Comparison of ENCODE assay signal across 10 mouse cellular contexts in the genomic region with DNA sequence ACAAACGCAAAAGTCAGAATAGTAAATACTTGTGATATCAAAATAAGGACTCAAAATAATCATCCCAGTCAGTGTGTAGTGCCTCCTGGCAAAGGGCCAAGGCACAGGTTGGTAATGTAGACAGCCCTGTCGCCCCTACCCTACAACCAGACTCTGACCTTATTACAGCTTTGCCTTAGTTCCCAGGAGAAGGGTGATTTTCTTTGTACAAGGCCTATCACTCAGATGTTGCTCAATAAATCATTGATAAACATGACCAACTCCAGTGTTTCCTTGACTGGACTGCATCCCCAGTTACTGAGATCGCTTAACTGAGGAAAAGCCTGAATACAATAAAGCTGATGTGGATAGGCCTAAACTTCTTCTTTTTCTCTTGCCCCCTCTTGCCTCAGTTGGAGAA. TPM values are rescaled to one million over a fixed set of nuclear protein-coding genes. Genes with fewer than 3 reads are reported as not detected.
DNase-seq lines count a peak whose midpoint lies in the region; ATAC-seq and TF ChIP-seq lines count a peak whose summit lies in the region.
"Had no signal": no experiment of that assay in that cellular context is flagged by ENCODE, and none has a peak within 500 bp of the region (broad histone marks: within the 10 kb centered on the region; RNA-seq: fewer than 3 reads in every experiment).

No protein-coding gene starts in this region.

- ATAC-seq in heart, embryonic 13.5 days (ENCODE audit: extremely low read depth, insufficient number of reproducible peaks, low FRiP score, low TSS enrichment) = no peak
- no peak for ATAC-seq in lung, postnatal 0 days
- no peak for ATAC-seq in intestine, postnatal 0 days
- ATAC-seq in neural tube, embryonic 15.5 days (ENCODE audit: low FRiP score) = no peak
- ATAC-seq: activated CD4-positive, CD25-positive, alpha-beta regulatory T cell, adult 4 months had no signal

- peaks cover 66% of the 10 kb centered on the region for H3K4me1 ChIP-seq in heart, embryonic 13.5 days
- H3K4me1 ChIP-seq in lung, postnatal 0 days (ENCODE audit: insufficient read depth, low read depth, low read length) = peaks cover 14% of the 10 kb centered on the region; the same call in 1 of the 2 replicates
- H3K4me1 ChIP-seq in intestine, postnatal 0 days (replicated peaks; ENCODE audit: control insufficient read depth, insufficient read depth, low read length) = peaks cover 36% of the 10 kb centered on the region
- H3K4me1 ChIP-seq in neural tube, embryonic 15.5 days = peaks cover 61% of the 10 kb centered on the region

- peak overlapping the region; percentile 95 for H3K4me3 ChIP-seq in heart, embryonic 13.5 days
- H3K4me3 ChIP-seq in lung, postnatal 0 days (ENCODE audit: low read depth, low read length) = no peak overlapping the region
- no peak overlapping the region for H3K4me3 ChIP-seq in intestine, postnatal 0 days (ENCODE audit: low read depth, low read length)
- no peak overlapping the region for H3K4me3 ChIP-seq in neural tube, embryonic 15.5 days (replicated peaks)

- intact Hi-C loops in heart, postnatal 25 days (cut with DNase I) = no loop called here

- H3K36me3 ChIP-seq in heart, embryonic 13.5 days = no peaks in the 10 kb centered on the region
- H3K36me3 ChIP-seq in lung, postnatal 0 days (ENCODE audit: insufficient read depth, low read length) = no peaks in the 10 kb centered on the region
- H3K36me3 ChIP-seq in intestine, postnatal 0 days (ENCODE audit: control insufficient read depth, insufficient read depth) = no peaks in the 10 kb centered on the region
- no peaks in the 10 kb centered on the region for H3K36me3 ChIP-seq in neural tube, embryonic 15.5 days

- no peak for DNase-seq in heart, postnatal 25 days (ENCODE audit: low spot score)
- no peak for DNase-seq in lung, postnatal 0 days (ENCODE audit: low spot score)
- no peak for DNase-seq in lung, adult 18-20 months
- no peak for DNase-seq in gastrocnemius, postnatal 4 days (ENCODE audit: low spot score in 2 of 2)
- DNase-seq in frontal cortex, adult 2 months (ENCODE audit: extremely low spot score in 1 of 2, low spot score in 1 of 2) = no peak

- 52% methylated on average over 3 of the region's 3 CpGs for WGBS in heart, embryonic 13.5 days
- 50% methylated on average over 3 of the region's 3 CpGs for WGBS in lung, postnatal 0 days
- 26% methylated on average over 3 of the region's 3 CpGs for WGBS in intestine, postnatal 0 days
- 72% methylated on average over 3 of the region's 3 CpGs for WGBS in neural tube, embryonic 15.5 days

- TF ChIP-seq CTCF in lung, postnatal 0 days (IDR thresholded peaks at IDR 0.05) = no peak
- TF ChIP-seq CTCF in intestine, postnatal 0 days (IDR thresholded peaks at IDR 0.05; ENCODE audit: low read depth) = no peak

- peak overlapping the region; percentile 93 for H3K4me2 ChIP-seq in heart, embryonic 13.5 days
- peak overlapping the region; percentile 71 for H3K4me2 ChIP-seq in lung, postnatal 0 days (replicated peaks; ENCODE audit: low read depth, low read length)
- H3K4me2 ChIP-seq in intestine, postnatal 0 days (replicated peaks; ENCODE audit: low read depth) = peak overlapping the region; percentile 80
- H3K4me2 ChIP-seq in neural tube, embryonic 15.5 days = peak overlapping the region; percentile 80

- H3K27ac ChIP-seq in heart, embryonic 13.5 days (replicated peaks) = peak overlapping the region; percentile 96
- H3K27ac ChIP-seq in lung, postnatal 0 days (ENCODE audit: low read length) = no peak overlapping the region
- no peak overlapping the region for H3K27ac ChIP-seq in intestine, postnatal 0 days (ENCODE audit: low read depth, low read length)
- H3K27ac ChIP-seq in neural tube, embryonic 15.5 days (replicated peaks) = no peak overlapping the region
- H3K27ac ChIP-seq: kidney, postnatal 0 days had no signal

- H3K9ac ChIP-seq in heart, embryonic 13.5 days = peak overlapping the region; percentile 98
- H3K9ac ChIP-seq in lung, postnatal 0 days (replicated peaks; ENCODE audit: low read depth) = no peak overlapping the region
- no peak overlapping the region for H3K9ac ChIP-seq in intestine, postnatal 0 days (ENCODE audit: low read depth, low read length)
- H3K9ac ChIP-seq in neural tube, embryonic 15.5 days (replicated peaks) = no peak overlapping the region

- no peaks in the 10 kb centered on the region for H3K9me3 ChIP-seq in heart, embryonic 13.5 days
- no peaks in the 10 kb centered on the region for H3K9me3 ChIP-seq in lung, postnatal 0 days (ENCODE audit: low read length)
- H3K9me3 ChIP-seq in intestine, postnatal 0 days (ENCODE audit: control insufficient read depth) = no peaks in the 10 kb centered on the region
- no peaks in the 10 kb centered on the region for H3K9me3 ChIP-seq in neural tube, embryonic 15.5 days (replicated peaks)

- no peaks in the 10 kb centered on the region for H3K27me3 ChIP-seq in heart, embryonic 13.5 days (replicated peaks)
- H3K27me3 ChIP-seq in lung, postnatal 0 days (replicated peaks; ENCODE audit: insufficient read depth, low read length) = no peaks in the 10 kb centered on the region
- H3K27me3 ChIP-seq in intestine, postnatal 0 days (replicated peaks; ENCODE audit: control insufficient read depth, insufficient read depth, low read length) = no peaks in the 10 kb centered on the region
- H3K27me3 ChIP-seq in neural tube, embryonic 15.5 days (replicated peaks) = no peaks in the 10 kb centered on the region

- TF ChIP-seq EP300 in lung, postnatal 0 days (IDR thresholded peaks at IDR 0.05) = no peak

RNA-seq across cellular contexts. Expression of gene Cfap20, which starts 2.2 kb away (rescaled TPM):
- polyA plus RNA-seq in heart, embryonic 13.5 days (2015; fragmentation: Nextera tagmentation; extraction: Ambion mirVana) = 151 and 167 TPM in 2 replicates
- 10 to 100 TPM; 27.1 to 28.7 TPM for total RNA-seq in heart, postnatal 25 days (2021)
- 126 and 138 TPM in 2 replicates for polyA plus RNA-seq in lung, postnatal 0 days (2015; fragmentation: Nextera tagmentation; extraction: Ambion mirVana)
- polyA plus RNA-seq in intestine, postnatal 0 days (2015; fragmentation: Nextera tagmentation; extraction: Ambion mirVana) = 61.5 and 62.2 TPM in 2 replicates
- 121 and 123 TPM in 2 replicates for polyA plus RNA-seq in neural tube, embryonic 15.5 days (2015; fragmentation: Nextera tagmentation; extraction: Ambion mirVana)
- 10 to 100 TPM; 31.5 to 38.3 TPM for total RNA-seq in gastrocnemius, postnatal 4 days (2021)
- 106 and 108 TPM in 2 replicates for polyA plus RNA-seq in frontal cortex, adult 2 months (2012; rRNA removed)

RNA-seq across cellular contexts. Expression of gene Csnk2a2, which starts 57.4 kb away (rescaled TPM):
- 7.1 TPM in 2 replicates for polyA plus RNA-seq in heart, embryonic 13.5 days (2015; fragmentation: Nextera tagmentation; extraction: Ambion mirVana)
- total RNA-seq in heart, postnatal 25 days (2021) = 10 to 100 TPM; 26.0 to 27.3 TPM
- 8.3 and 9.8 TPM in 2 replicates for polyA plus RNA-seq in lung, postnatal 0 days (2015; fragmentation: Nextera tagmentation; extraction: Ambion mirVana)
- polyA plus RNA-seq in intestine, postnatal 0 days (2015; fragmentation: Nextera tagmentation; extraction: Ambion mirVana) = 6.7 and 7.2 TPM in 2 replicates
- polyA plus RNA-seq in neural tube, embryonic 15.5 days (2015; fragmentation: Nextera tagmentation; extraction: Ambion mirVana) = 7.3 and 8.5 TPM in 2 replicates
- total RNA-seq in gastrocnemius, postnatal 4 days (2021) = 10 to 100 TPM; 51.4 to 52.8 TPM
- polyA plus RNA-seq in frontal cortex, adult 2 months (2012; rRNA removed) = 45.8 and 48.5 TPM in 2 replicates
